ENCODE assay signal across 9 mouse cellular contexts in genomic region chr4:121231772-121232414, GRCm38 (mm10). TPM values are rescaled to one million over a fixed set of nuclear protein-coding genes. Genes with fewer than 3 reads are reported as not detected.
DNase-seq lines count a peak whose midpoint lies in the region; ATAC-seq and TF ChIP-seq lines count a peak whose summit lies in the region.
"Had no signal": no experiment of that assay in that cellular context is flagged by ENCODE, and none has a peak within 500 bp of the region (broad histone marks: within the 10 kb centered on the region; RNA-seq: fewer than 3 reads in every experiment).

No protein-coding gene starts in this region.

- WGBS in heart, embryonic 13.5 days = 15% methylated on average over 5 of the region's 5 CpGs
- WGBS in heart, embryonic 12.5 days = 12% methylated on average over 5 of the region's 5 CpGs
- WGBS in midbrain, postnatal 0 days = 7% methylated on average over 5 of the region's 5 CpGs

- H3K9ac ChIP-seq in heart, embryonic 13.5 days = peak overlapping the region; percentile 47; the same call in 1 of the 2 replicates
- H3K9ac ChIP-seq in heart, embryonic 12.5 days = no peak overlapping the region
- no peak overlapping the region for H3K9ac ChIP-seq in midbrain, postnatal 0 days (replicated peaks; ENCODE audit: low read length, poor library complexity, severe bottlenecking)
- H3K9ac ChIP-seq: limb, embryonic 15.5 days had no signal

- H3K4me3 ChIP-seq in heart, embryonic 13.5 days = no peak overlapping the region
- H3K4me3 ChIP-seq in heart, embryonic 12.5 days = no peak overlapping the region
- H3K4me3 ChIP-seq in midbrain, postnatal 0 days (ENCODE audit: low read depth, low read length) = no peak overlapping the region
- H3K4me3 ChIP-seq: limb, embryonic 15.5 days had no signal

- DNase-seq in CD8-positive naive resting alpha-beta T cell, adult 2 months (ENCODE audit: low read depth in 2 of 2, low spot score in 2 of 2) = peak; percentile 25 to 42
- DNase-seq in brain, embryonic 14.5 days (ENCODE audit: low read depth) = peak; percentile 89
- DNase-seq in kidney, postnatal 4 days = peak; percentile 68 to 70
- peak; percentile 63 for DNase-seq in midbrain, postnatal 0 days (ENCODE audit: low spot score)
- no peak for DNase-seq in yolk sac, embryonic 10.5 days (ENCODE audit: low spot score)

- H3K36me3 ChIP-seq in heart, embryonic 13.5 days = no peaks in the 10 kb centered on the region
- no peaks in the 10 kb centered on the region for H3K36me3 ChIP-seq in heart, embryonic 12.5 days
- no peaks in the 10 kb centered on the region for H3K36me3 ChIP-seq in midbrain, postnatal 0 days (ENCODE audit: insufficient read depth, low read length)
- H3K36me3 ChIP-seq: limb, embryonic 15.5 days had no signal

- H3K4me2 ChIP-seq in heart, embryonic 13.5 days = peak overlapping the region; percentile 20; the same call in 1 of the 2 replicates
- H3K4me2 ChIP-seq in heart, embryonic 12.5 days = no peak overlapping the region
- no peak overlapping the region for H3K4me2 ChIP-seq in midbrain, postnatal 0 days (ENCODE audit: low read depth, low read length, poor library complexity, severe bottlenecking)
- H3K4me2 ChIP-seq: limb, embryonic 15.5 days had no signal

- no peak overlapping the region for H3K27ac ChIP-seq in heart, embryonic 13.5 days (replicated peaks)
- no peak overlapping the region for H3K27ac ChIP-seq in heart, embryonic 12.5 days (ENCODE audit: poor library complexity, severe bottlenecking)
- H3K27ac ChIP-seq in midbrain, postnatal 0 days (ENCODE audit: low read depth, low read length) = no peak overlapping the region
- H3K27ac ChIP-seq: limb, embryonic 15.5 days had no signal

- TF ChIP-seq CTCF in brain, embryonic 14.5 days (IDR thresholded peaks at IDR 0.05; ENCODE audit: borderline replicate concordance, extremely low read depth, insufficient read depth, insufficient read length) = peak; percentile 73; the same call in 1 of the 2 replicates
- peak; percentile 79 for TF ChIP-seq CTCF in midbrain, postnatal 0 days (IDR thresholded peaks at IDR 0.05)

- peaks cover 11% of the 10 kb centered on the region for H3K4me1 ChIP-seq in heart, embryonic 13.5 days
- H3K4me1 ChIP-seq in heart, embryonic 12.5 days (replicated peaks) = peaks cover 6% of the 10 kb centered on the region
- no peaks in the 10 kb centered on the region for H3K4me1 ChIP-seq in midbrain, postnatal 0 days (ENCODE audit: insufficient read depth, low read length)
- H3K4me1 ChIP-seq: limb, embryonic 15.5 days had no signal

- ATAC-seq in heart, embryonic 13.5 days (ENCODE audit: extremely low read depth, insufficient number of reproducible peaks, low FRiP score, low TSS enrichment) = no peak
- ATAC-seq in heart, embryonic 12.5 days (ENCODE audit: insufficient number of reproducible peaks, low FRiP score) = no peak
- ATAC-seq in granulocyte monocyte progenitor cell, adult 5-6 weeks (replicated peaks; ENCODE audit: poor library complexity, severe bottlenecking) = peak; percentile 59
- peak; percentile 51; the same call in 1 of the 2 replicates for ATAC-seq in midbrain, postnatal 0 days (ENCODE audit: low FRiP score)

- no peak for TF ChIP-seq POLR2A in brain, embryonic 14.5 days (IDR thresholded peaks at IDR 0.05; ENCODE audit: borderline replicate concordance, extremely low read depth, insufficient read depth, insufficient read length, poor library complexity, severe bottlenecking)

- H3K27me3 ChIP-seq in heart, embryonic 13.5 days (replicated peaks) = peaks cover 39% of the 10 kb centered on the region
- 0 out of 2 replicates have a peak, but pooled peaks cover 11% of the 10 kb centered on the region for H3K27me3 ChIP-seq in heart, embryonic 12.5 days (replicated peaks)
- H3K27me3 ChIP-seq in midbrain, postnatal 0 days (ENCODE audit: insufficient read depth, low read length) = no peaks in the 10 kb centered on the region

- no peaks in the 10 kb centered on the region for H3K9me3 ChIP-seq in heart, embryonic 13.5 days
- no peaks in the 10 kb centered on the region for H3K9me3 ChIP-seq in heart, embryonic 12.5 days (replicated peaks)
- H3K9me3 ChIP-seq in midbrain, postnatal 0 days (ENCODE audit: low read length) = no peaks in the 10 kb centered on the region
- H3K9me3 ChIP-seq: limb, embryonic 15.5 days had no signal

RNA-seq across cellular contexts. Expression of gene Rlf, which starts 17.0 kb away (rescaled TPM):
- 16.1 and 16.8 TPM in 2 replicates for polyA plus RNA-seq in heart, embryonic 13.5 days (2015; fragmentation: Nextera tagmentation; extraction: Ambion mirVana)
- polyA plus RNA-seq in heart, embryonic 12.5 days (2016; fragmentation: Nextera tagmentation; extraction: Ambion mirVana) = 23.6 and 24.1 TPM in 2 replicates
- 15.5 and 23.2 TPM in 2 replicates for polyA plus RNA-seq in brain, embryonic 14.5 days (2012; rRNA removed)
- 9.4 and 11.3 TPM in 2 replicates for total RNA-seq in granulocyte monocyte progenitor cell, adult 5-6 weeks (2014; fragmentation: Nextera tagmentation)
- total RNA-seq in granulocyte monocyte progenitor cell, adult 5-6 weeks (2017) = 23.1 and 23.7 TPM in 2 replicates
- 32.1 and 40.8 TPM in 2 replicates for total RNA-seq in midbrain, postnatal 0 days (2014; rRNA removed)
- 14.9 and 19.4 TPM in 2 replicates for polyA plus RNA-seq in midbrain, postnatal 0 days (2015; fragmentation: Nextera tagmentation; extraction: Ambion mirVana)

Comparison
In these comparisons a context has a peak if more than half of its experiments do, and no peak if none do; other contexts are left out.
1. ATAC-seq: peak in granulocyte monocyte progenitor cell, adult 5-6 weeks (single experiment) and midbrain, postnatal 0 days (single experiment); none in heart, embryonic 13.5 days (single experiment) and heart, embryonic 12.5 days (single experiment).